Mouse (Mus musculus) activated CD4-positive, CD25-positive, alpha-beta regulatory T cell (primary cell): ENCODE data around the gene Anks1b. TPM values are rescaled to one million over a fixed set of nuclear protein-coding genes. Genes with fewer than 3 reads are reported as not detected.

Source experiments
- polyA plus RNA-seq, 2 experiments: library from polyadenylated mRNA; unstranded; fragments of 100-300 nt; shearing (Covaris generic); gene quantifications; one replicate each; pipeline ENCODE4 v1.2.1; 2017

Anks1b gene
- under 1 TPM in 1 of 2 experiments, not detected in 1; 0.93 TPM for polyA plus RNA-seq

DNA sequence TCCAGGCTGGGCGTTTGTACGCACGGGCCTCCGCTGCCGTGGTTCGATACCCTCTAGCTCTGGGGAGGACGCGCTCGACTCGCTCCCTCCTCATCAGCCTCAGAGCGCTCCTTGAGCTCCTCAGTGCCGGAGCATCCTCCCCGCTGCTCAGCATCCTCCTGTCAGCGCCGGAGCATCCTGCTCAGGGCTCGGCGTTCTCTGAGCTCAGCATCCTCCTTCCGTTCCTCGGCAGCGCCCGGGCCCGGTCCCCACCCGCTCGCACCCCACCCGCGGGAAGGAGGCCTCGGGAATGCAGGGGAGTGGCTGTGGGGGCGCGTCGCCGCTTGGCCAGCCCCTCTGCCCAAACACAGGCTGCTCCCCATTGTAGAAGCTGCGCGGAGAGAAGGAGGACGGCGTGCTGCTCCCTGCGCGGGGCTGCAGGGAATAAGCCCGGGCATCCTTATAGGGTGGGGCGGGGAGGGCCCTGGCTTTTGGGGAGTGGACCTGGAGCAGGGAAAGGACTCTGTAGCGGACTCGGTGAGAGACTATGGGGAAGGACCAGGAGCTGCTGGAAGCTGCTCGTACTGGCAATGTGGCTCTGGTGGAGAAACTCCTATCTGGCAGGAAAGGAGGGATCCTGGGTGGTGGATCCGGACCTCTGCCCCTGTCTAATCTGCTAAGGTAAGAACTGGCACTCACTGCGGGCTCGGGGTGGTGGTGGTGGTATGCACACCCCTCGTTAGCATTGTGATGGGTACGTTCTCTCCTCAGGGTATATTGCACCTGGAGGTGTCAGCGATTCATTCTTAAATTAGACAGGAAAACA is at the start of gene Anks1b:
Anks1b (plus strand) TSS at position 364 of the 805 bp plus-strand sequence.

Other genes with a start within 250 kb of the Anks1b start
- gene Scyl2, start 187.2 kb upstream of the Anks1b start, polyA plus RNA-seq: 10 to 100 TPM; 18.6 to 21.5 TPM
- 10 to 100 TPM; 24.7 to 34.9 TPM for gene Actr6, start 141.2 kb upstream of the Anks1b start, polyA plus RNA-seq
- 10 to 100 TPM; 28.7 to 42.3 TPM for gene Uhrf1bp1l, start 128.5 kb upstream of the Anks1b start, polyA plus RNA-seq